Mouse (Mus musculus): ENCODE results near the gene Usf2.

The Usf2 gene

GRCm38 (mm10) chr7:30916713-30917112 lies 39.9 kb downstream of the Usf2 start:
- no peak for DNase-seq (ENCODE audit: low spot score)

- no peak for DNase-seq (ENCODE audit: low spot score)
These were observed 41.9 kb downstream of the Usf2 start, which contains the start of gene Mag for GRCm38 (mm10) chr7:30914732-30915131. Mag (minus strand) TSS chr7:30914873.

- DNase-seq (ENCODE audit: low spot score): no peak
These were observed 46.8 kb downstream of the Usf2 start for GRCm38 (mm10) chr7:30909773-30910172.

- DNase-seq (ENCODE audit: low spot score): no peak
These were observed 47.6 kb downstream of the Usf2 start for GRCm38 (mm10) chr7:30908992-30909431.

GRCm38 (mm10) chr7:30908277-30908991 lies 48.2 kb downstream of the Usf2 start:
- DNase-seq (ENCODE audit: low spot score): no peak

- no peak for DNase-seq (ENCODE audit: low spot score)
These were observed 52.6 kb downstream of the Usf2 start for GRCm38 (mm10) chr7:30904042-30904441.
